Mouse (Mus musculus) left cerebral cortex, adult 9 months (tissue): ENCODE data around the gene Cadm1.
A peak's percentile ranks its signal among the peaks of the same experiment; 100 is the strongest.

Experiments used
- DNase-seq, 2 experiments: peaks; one replicate each; pipeline ENCODE4 v3.0.0; 2022; ENCODE audit warnings: low spot score in 2 of 2

The Cadm1 gene

GRCm38 (mm10) chr9:47739276-47739675 lies 209.3 kb downstream of the Cadm1 start:
- DNase-seq, result peak; percentile 51 to 74

- no peak for DNase-seq
These were observed 211.8 kb downstream of the Cadm1 start for GRCm38 (mm10) chr9:47741751-47742150.

- no peak for DNase-seq
These were observed 214.9 kb downstream of the Cadm1 start for GRCm38 (mm10) chr9:47744916-47745315.

- no peak for DNase-seq
These were observed 215.7 kb downstream of the Cadm1 start for GRCm38 (mm10) chr9:47745716-47746115.

GRCm38 (mm10) chr9:47749160-47749559 lies 219.2 kb downstream of the Cadm1 start:
- no peak for DNase-seq

- DNase-seq, result no peak
These were observed 222.5 kb downstream of the Cadm1 start for GRCm38 (mm10) chr9:47752516-47752915.

GRCm38 (mm10) chr9:47753127-47753526 lies 223.2 kb downstream of the Cadm1 start:
- DNase-seq, result no peak

GRCm38 (mm10) chr9:47755119-47755518 lies 225.1 kb downstream of the Cadm1 start:
- DNase-seq, result peak; percentile 62 to 87

- DNase-seq, result no peak
These were observed 227.8 kb downstream of the Cadm1 start for GRCm38 (mm10) chr9:47757798-47758197.

GRCm38 (mm10) chr9:47758320-47758719 lies 228.3 kb downstream of the Cadm1 start:
- no peak for DNase-seq

- no peak for DNase-seq
These were observed 229.8 kb downstream of the Cadm1 start for GRCm38 (mm10) chr9:47759807-47760206.

GRCm38 (mm10) chr9:47761601-47762000 lies 231.6 kb downstream of the Cadm1 start:
- peak; percentile 37 to 62 for DNase-seq

- no peak for DNase-seq
These were observed 232.9 kb downstream of the Cadm1 start for GRCm38 (mm10) chr9:47762913-47763312.

- DNase-seq, result no peak
These were observed 234.9 kb downstream of the Cadm1 start for GRCm38 (mm10) chr9:47764920-47765319.

- no peak for DNase-seq
These were observed 235.3 kb downstream of the Cadm1 start for GRCm38 (mm10) chr9:47765323-47765722.

- no peak for DNase-seq
These were observed 236.4 kb downstream of the Cadm1 start for GRCm38 (mm10) chr9:47766342-47766741.

GRCm38 (mm10) chr9:47770836-47771235 lies 240.9 kb downstream of the Cadm1 start:
- no peak for DNase-seq

- no peak for DNase-seq
These were observed 242.0 kb downstream of the Cadm1 start for GRCm38 (mm10) chr9:47771953-47772352.

GRCm38 (mm10) chr9:47772750-47773149 lies 242.8 kb downstream of the Cadm1 start:
- DNase-seq, result no peak

- no peak for DNase-seq
These were observed 247.3 kb downstream of the Cadm1 start for GRCm38 (mm10) chr9:47776941-47777919.

GRCm38 (mm10) chr9:47778438-47778837 lies 248.5 kb downstream of the Cadm1 start:
- DNase-seq, result no peak

GRCm38 (mm10) chr9:47779291-47779690 lies 249.3 kb downstream of the Cadm1 start:
- DNase-seq, result no peak

- no peak for DNase-seq
These were observed 256.7 kb downstream of the Cadm1 start for GRCm38 (mm10) chr9:47786642-47787041.
